Mouse (Mus musculus): Measurements from ENCODE around the gene Med6. TPM values are rescaled to one million over a fixed set of nuclear protein-coding genes. Genes with fewer than 3 reads are reported as not detected.
A peak's percentile ranks its signal among the peaks of the same experiment; 100 is the strongest.
"Not testable (repeated sequence)": the region's sequence is repeated elsewhere in the genome, so short reads cannot be mapped to it uniquely, and the experiment has no call there.

Gene Med6
- polyA plus RNA-seq, 1 experiment from 2014 or later: 39.4 TPM

GRCm38 (mm10) chr12:81596547-81597262 lies 1.9 kb upstream of the Med6 start:
- H3K27me3 ChIP-seq (ENCODE audit: control insufficient read depth, insufficient read depth, low read depth, low read length): peaks cover 5% of the 10 kb centered on the region
- no peak overlapping the region for H3K4me3 ChIP-seq (ENCODE audit: low read depth, low read length)
- 73% methylated on average over 8 of the region's 8 CpGs for WGBS
- H3K9me3 ChIP-seq (replicated peaks; ENCODE audit: control insufficient read depth, low read length, poor library complexity, severe bottlenecking): no peaks in the 10 kb centered on the region
- no peak for ATAC-seq
- peaks cover 5% of the 10 kb centered on the region for H3K4me1 ChIP-seq (ENCODE audit: control insufficient read depth, insufficient read depth, low read length)
- no peak overlapping the region for H3K9ac ChIP-seq (ENCODE audit: low read depth, low read length)
- no peak overlapping the region for H3K27ac ChIP-seq (ENCODE audit: low read length)
- H3K4me2 ChIP-seq (ENCODE audit: low read length): no peak overlapping the region
- H3K36me3 ChIP-seq (ENCODE audit: control insufficient read depth, insufficient read depth, low read length): no peaks in the 10 kb centered on the region

DNA sequence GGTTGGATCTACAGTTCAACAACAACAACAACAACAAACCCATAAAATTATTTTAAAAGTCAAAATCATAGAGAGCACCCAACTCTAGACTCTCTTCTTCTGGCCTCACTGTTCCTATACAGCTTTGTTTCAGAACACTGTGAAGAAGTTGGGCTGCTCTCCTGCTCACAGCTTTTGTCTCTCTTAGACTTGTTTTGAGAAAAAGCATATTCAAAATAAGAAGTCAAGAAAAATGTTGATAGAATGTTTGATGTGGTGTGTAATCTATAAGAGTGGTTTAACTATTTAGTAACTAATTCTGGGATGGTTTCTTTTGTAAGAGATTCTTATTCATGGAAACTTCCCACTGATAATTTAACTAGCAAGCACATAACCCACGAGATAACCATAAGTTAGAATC lies 26.4 kb downstream of the Med6 start, which contains the start of gene Adam21:
Adam21 (minus strand) TSS at position 101 of the 400 bp plus-strand sequence.
- no peaks in the 10 kb centered on the region for H3K36me3 ChIP-seq (ENCODE audit: control insufficient read depth, insufficient read depth, low read length)
- whole genome bisulfite sequencing: 97% methylated on average over 1 of the region's 1 CpGs

GRCm38 (mm10) chr12:81567931-81568330 lies 26.9 kb downstream of the Med6 start:
- H3K4me2 ChIP-seq (ENCODE audit: low read length): no peak overlapping the region
- H3K27ac ChIP-seq (ENCODE audit: low read length): no peak overlapping the region
- no peaks in the 10 kb centered on the region for H3K27me3 ChIP-seq (ENCODE audit: control insufficient read depth, insufficient read depth, low read depth, low read length)
- H3K4me1 ChIP-seq (ENCODE audit: control insufficient read depth, insufficient read depth, low read length): no peaks in the 10 kb centered on the region
- 84% methylated on average over 5 of the region's 5 CpGs for WGBS
- ATAC-seq: no peak
- no peak overlapping the region for H3K4me3 ChIP-seq (ENCODE audit: low read depth, low read length)
- H3K9me3 ChIP-seq (replicated peaks; ENCODE audit: control insufficient read depth, low read length, poor library complexity, severe bottlenecking): no peaks in the 10 kb centered on the region
- no peaks in the 10 kb centered on the region for H3K36me3 ChIP-seq (ENCODE audit: control insufficient read depth, insufficient read depth, low read length)
- H3K9ac ChIP-seq (ENCODE audit: low read depth, low read length): no peak overlapping the region

More for the DNA sequence above, 26.4 kb downstream of the Med6 start, which contains the start of gene Adam21:
- no peaks in the 10 kb centered on the region for H3K4me1 ChIP-seq (ENCODE audit: control insufficient read depth, insufficient read depth, low read length)
- ATAC-seq: no peak
- H3K27ac ChIP-seq (ENCODE audit: low read length): no peak within 1 kb of the TSS
- H3K9me3 ChIP-seq (replicated peaks; ENCODE audit: control insufficient read depth, low read length, poor library complexity, severe bottlenecking): no peaks in the 10 kb centered on the region
- H3K9ac ChIP-seq (ENCODE audit: low read depth, low read length): no peak within 1 kb of the TSS
- H3K4me2 ChIP-seq (ENCODE audit: low read length): no peak within 1 kb of the TSS
- no peak within 1 kb of the TSS for H3K4me3 ChIP-seq (ENCODE audit: low read depth, low read length)
- no peaks in the 10 kb centered on the region for H3K27me3 ChIP-seq (ENCODE audit: control insufficient read depth, insufficient read depth, low read depth, low read length)

- Histone ChIP-seq H3K4me2 (ENCODE audit: low read length) (no peak overlapping the region), H3K4me3 (ENCODE audit: low read depth, low read length) (no peak overlapping the region), H3K27ac (ENCODE audit: low read length) (no peak overlapping the region), H3K36me3 (ENCODE audit: control insufficient read depth, insufficient read depth, low read length) (no peaks in the 10 kb centered on the region), H3K27me3 (ENCODE audit: control insufficient read depth, insufficient read depth, low read depth, low read length) (no peaks in the 10 kb centered on the region), H3K4me1 (ENCODE audit: control insufficient read depth, insufficient read depth, low read length) (no peaks in the 10 kb centered on the region), H3K9me3 (replicated peaks; ENCODE audit: control insufficient read depth, low read length, poor library complexity, severe bottlenecking) (no peaks in the 10 kb centered on the region), H3K9ac (ENCODE audit: low read depth, low read length) (no peak overlapping the region)
- WGBS: 94% methylated on average over 3 of the region's 3 CpGs
- no peak for ATAC-seq
These were observed 30.6 kb downstream of the Med6 start for GRCm38 (mm10) chr12:81564173-81564572.

GRCm38 (mm10) chr12:81549286-81549685 lies 45.5 kb downstream of the Med6 start:
- H3K9ac ChIP-seq (ENCODE audit: low read depth, low read length): no peak overlapping the region
- no peak overlapping the region for H3K4me2 ChIP-seq (ENCODE audit: low read length)
- H3K27ac ChIP-seq (ENCODE audit: low read length): no peak overlapping the region
- 85% methylated on average over 3 of the region's 3 CpGs for WGBS
- no peaks in the 10 kb centered on the region for H3K9me3 ChIP-seq (replicated peaks; ENCODE audit: control insufficient read depth, low read length, poor library complexity, severe bottlenecking)
- no peaks in the 10 kb centered on the region for H3K4me1 ChIP-seq (ENCODE audit: control insufficient read depth, insufficient read depth, low read length)
- no peaks in the 10 kb centered on the region for H3K27me3 ChIP-seq (ENCODE audit: control insufficient read depth, insufficient read depth, low read depth, low read length)
- no peak for ATAC-seq
- no peaks in the 10 kb centered on the region for H3K36me3 ChIP-seq (ENCODE audit: control insufficient read depth, insufficient read depth, low read length)
- H3K4me3 ChIP-seq (ENCODE audit: low read depth, low read length): no peak overlapping the region

GRCm38 (mm10) chr12:81547163-81547562 lies 47.6 kb downstream of the Med6 start:
- Histone ChIP-seq H3K4me3 (ENCODE audit: low read depth, low read length) (no peak overlapping the region), H3K27ac (ENCODE audit: low read length) (no peak overlapping the region), H3K36me3 (ENCODE audit: control insufficient read depth, insufficient read depth, low read length) (no peaks in the 10 kb centered on the region), H3K4me1 (ENCODE audit: control insufficient read depth, insufficient read depth, low read length) (no peaks in the 10 kb centered on the region), H3K4me2 (ENCODE audit: low read length) (no peak overlapping the region), H3K9me3 (replicated peaks; ENCODE audit: control insufficient read depth, low read length, poor library complexity, severe bottlenecking) (no peaks in the 10 kb centered on the region), H3K27me3 (ENCODE audit: control insufficient read depth, insufficient read depth, low read depth, low read length) (no peaks in the 10 kb centered on the region), H3K9ac (ENCODE audit: low read depth, low read length) (no peak overlapping the region)
- ATAC-seq: no peak
- 71% methylated on average over 4 of the region's 4 CpGs for WGBS

DNA sequence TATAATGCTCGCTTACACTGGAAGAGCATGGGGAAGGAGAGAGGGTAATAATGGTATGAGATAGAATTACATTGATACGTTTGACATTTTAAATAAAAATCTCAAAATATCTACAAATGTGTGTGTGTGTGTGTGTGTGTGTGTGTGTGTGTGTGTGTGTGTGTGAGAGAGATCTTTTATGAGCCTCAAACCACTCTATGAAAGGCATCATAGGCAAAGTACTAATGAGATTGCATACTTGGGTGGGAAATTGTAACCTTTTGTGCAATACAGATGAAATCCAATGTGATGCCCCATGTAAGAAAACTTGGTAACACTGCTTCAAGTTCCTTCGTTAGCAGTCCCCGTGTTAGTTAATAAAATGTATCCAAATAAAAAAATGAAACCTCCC lies 61.8 kb downstream of the Med6 start:
- H3K4me2 ChIP-seq (ENCODE audit: low read length): peak overlapping the region; percentile 80
- peak overlapping the region; percentile 70 for H3K4me3 ChIP-seq (ENCODE audit: low read depth, low read length)
- peak; percentile 61 for ATAC-seq
- H3K9me3 ChIP-seq (replicated peaks; ENCODE audit: control insufficient read depth, low read length, poor library complexity, severe bottlenecking): no peaks in the 10 kb centered on the region
- no peaks in the 10 kb centered on the region for H3K36me3 ChIP-seq (ENCODE audit: control insufficient read depth, insufficient read depth, low read length)
- H3K27ac ChIP-seq (ENCODE audit: low read length): peak overlapping the region; percentile 81
- peaks cover 20% of the 10 kb centered on the region for H3K4me1 ChIP-seq (ENCODE audit: control insufficient read depth, insufficient read depth, low read length)
- H3K9ac ChIP-seq (ENCODE audit: low read depth, low read length): peak overlapping the region; percentile 76
- 37% methylated on average over 4 of the region's 4 CpGs for WGBS
- no peaks in the 10 kb centered on the region for H3K27me3 ChIP-seq (ENCODE audit: control insufficient read depth, insufficient read depth, low read depth, low read length)

DNA sequence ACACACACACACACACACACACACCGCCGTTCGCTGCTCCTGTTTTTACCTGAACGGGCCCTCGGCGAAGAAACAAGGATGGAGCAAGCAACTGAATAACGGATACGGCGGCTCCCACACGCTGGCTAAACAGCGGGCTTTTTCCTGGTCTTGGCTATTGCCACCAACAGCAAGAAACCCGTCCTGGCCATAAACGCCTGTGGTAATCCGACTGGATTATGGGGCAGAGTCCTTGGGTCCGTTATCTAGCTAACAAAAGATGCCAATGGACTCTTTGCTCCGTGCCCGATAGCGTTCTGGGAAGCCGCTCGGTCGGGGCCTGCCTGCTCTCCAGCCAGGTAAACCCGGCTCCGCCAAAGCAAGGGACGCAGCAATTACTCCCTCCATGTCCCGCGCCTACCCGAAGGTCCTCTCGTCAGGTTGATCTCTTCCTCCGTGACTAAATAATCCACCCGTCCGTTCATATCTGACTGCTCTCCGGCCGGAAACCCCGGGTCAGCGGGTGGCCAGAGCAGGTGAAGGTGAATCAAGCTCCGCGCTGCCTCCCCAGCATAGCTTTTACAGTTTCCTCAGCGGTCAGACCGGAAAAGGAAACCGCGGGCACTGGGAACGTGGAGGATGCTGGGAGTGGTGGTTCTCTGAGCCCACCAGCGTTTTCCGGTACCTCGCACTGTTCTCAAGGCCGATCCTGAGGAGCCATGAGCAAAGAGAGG lies 62.3 kb downstream of the Med6 start, which contains the start of the genes Gm20498 and Synj2bp:
Gm20498 (minus strand) TSS at position 590 of the 713 bp plus-strand sequence.
Synj2bp (minus strand) TSS at position 596 of the 713 bp plus-strand sequence.
- H3K27me3 ChIP-seq (ENCODE audit: control insufficient read depth, insufficient read depth, low read depth, low read length): no peaks in the 10 kb centered on the region
- WGBS: under 1% methylated on average over 46 of the region's 46 CpGs
- ATAC-seq: peak; percentile 98
- H3K4me1 ChIP-seq (ENCODE audit: control insufficient read depth, insufficient read depth, low read length): peaks cover 20% of the 10 kb centered on the region
- peak within 1 kb of the TSS; percentile 70 for H3K4me3 ChIP-seq (ENCODE audit: low read depth, low read length)
- no peaks in the 10 kb centered on the region for H3K9me3 ChIP-seq (replicated peaks; ENCODE audit: control insufficient read depth, low read length, poor library complexity, severe bottlenecking)
- peak within 1 kb of the TSS; percentile 81 for H3K27ac ChIP-seq (ENCODE audit: low read length)
- H3K4me2 ChIP-seq (ENCODE audit: low read length): peak within 1 kb of the TSS; percentile 80
- no peaks in the 10 kb centered on the region for H3K36me3 ChIP-seq (ENCODE audit: control insufficient read depth, insufficient read depth, low read length)
- H3K9ac ChIP-seq (ENCODE audit: low read depth, low read length): peak within 1 kb of the TSS; percentile 76

DNA sequence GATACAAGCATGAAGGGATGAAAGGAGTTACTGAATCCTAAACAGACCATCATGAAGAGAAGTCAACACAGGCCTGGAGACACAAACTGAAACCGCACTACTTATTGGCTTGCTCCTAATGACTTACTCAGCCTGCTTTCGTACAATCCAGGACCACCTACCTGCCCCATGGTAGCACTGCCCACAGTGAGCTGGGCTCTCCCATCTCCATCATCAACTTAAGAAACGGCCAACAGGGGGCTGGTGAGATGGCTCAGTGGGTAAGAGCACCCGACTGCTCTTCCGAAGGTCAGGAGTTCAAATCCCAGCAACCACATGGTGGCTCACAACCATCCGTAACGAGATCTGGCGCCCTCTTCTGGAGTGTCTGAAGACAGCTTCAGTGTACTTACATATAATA lies 64.2 kb downstream of the Med6 start:
- not testable (repeated sequence) for H3K9me3 ChIP-seq (replicated peaks; ENCODE audit: control insufficient read depth, low read length, poor library complexity, severe bottlenecking); H3K27me3 ChIP-seq (ENCODE audit: control insufficient read depth, insufficient read depth, low read depth, low read length); H3K27ac ChIP-seq (ENCODE audit: low read length); H3K36me3 ChIP-seq (ENCODE audit: control insufficient read depth, insufficient read depth, low read length); H3K9ac ChIP-seq (ENCODE audit: low read depth, low read length); ATAC-seq; H3K4me3 ChIP-seq (ENCODE audit: low read depth, low read length)
- Histone ChIP-seq H3K4me2 (ENCODE audit: low read length) (peak overlapping the region; percentile 14; the same call in 1 of the 2 replicates), H3K4me1 (ENCODE audit: control insufficient read depth, insufficient read depth, low read length) (peaks cover 20% of the 10 kb centered on the region)
- 88% methylated on average over 5 of the region's 8 CpGs for WGBS

Data from midbrain, embryonic 16.5 days (tissue).